ENCODE assay signal across 28 mouse cellular contexts in genomic region chr12:96141748-96142147, GRCm38 (mm10).
DNase-seq lines count a peak whose midpoint lies in the region; ATAC-seq lines count a peak whose summit lies in the region.
"Had no signal": no experiment of that assay in that cellular context is flagged by ENCODE, and none has a peak within 500 bp of the region (broad histone marks: within the 10 kb centered on the region; RNA-seq: fewer than 3 reads in every experiment).

No protein-coding gene starts in this region.

- no peak overlapping the region for H3K9ac ChIP-seq in forebrain, embryonic 12.5 days
- H3K9ac ChIP-seq in forebrain, embryonic 16.5 days (replicated peaks; ENCODE audit: low read depth, low read length) = no peak overlapping the region
- H3K9ac ChIP-seq: embryonic facial prominence, embryonic 12.5 days; forebrain, embryonic 13.5 days; heart, embryonic 13.5 days; hindbrain, embryonic 14.5 days had no signal

- H3K27me3 ChIP-seq in forebrain, embryonic 12.5 days = no peaks in the 10 kb centered on the region
- no peaks in the 10 kb centered on the region for H3K27me3 ChIP-seq in forebrain, embryonic 16.5 days (replicated peaks; ENCODE audit: control insufficient read depth, insufficient read depth, low read length)
- H3K27me3 ChIP-seq: embryonic facial prominence, embryonic 12.5 days; forebrain, embryonic 13.5 days; heart, embryonic 13.5 days had no signal

- peak; percentile 2 for DNase-seq in cerebellum, adult 11-12 months
- no peak for DNase-seq in cerebellum, adult 9-11 months
- peak; percentile 3 for DNase-seq in brain, adult 2 months (ENCODE audit: low read depth, low spot score)
- no peak for DNase-seq in right cerebral cortex, postnatal 25 days
- DNase-seq: adrenal gland, adult 8-10 months; adrenal gland, postnatal 25 days; cerebellum, adult 11 months; cerebellum, adult 8-10 months; cerebellum, postnatal 25 days; embryo, embryonic 11 days; gastrocnemius, postnatal 10 days; gastrocnemius, postnatal 36 days; heart, adult 2 months; heart, postnatal 14 days; heart, postnatal 4 days; kidney, adult 18-20 months had no signal

- no peaks in the 10 kb centered on the region for H3K36me3 ChIP-seq in forebrain, embryonic 12.5 days (replicated peaks)
- no peaks in the 10 kb centered on the region for H3K36me3 ChIP-seq in forebrain, embryonic 16.5 days (ENCODE audit: control insufficient read depth, insufficient read depth)
- H3K36me3 ChIP-seq: embryonic facial prominence, embryonic 12.5 days; heart, embryonic 10.5 days; heart, embryonic 13.5 days had no signal

- H3K9me3 ChIP-seq in forebrain, embryonic 12.5 days = no peaks in the 10 kb centered on the region
- H3K9me3 ChIP-seq in forebrain, embryonic 16.5 days (ENCODE audit: control insufficient read depth, low read length) = no peaks in the 10 kb centered on the region
- H3K9me3 ChIP-seq: embryonic facial prominence, embryonic 12.5 days; forebrain, embryonic 13.5 days; heart, embryonic 10.5 days; heart, embryonic 13.5 days had no signal

- H3K4me3 ChIP-seq in forebrain, embryonic 12.5 days (replicated peaks) = no peak overlapping the region
- no peak overlapping the region for H3K4me3 ChIP-seq in forebrain, embryonic 16.5 days (replicated peaks; ENCODE audit: low read length)
- H3K4me3 ChIP-seq: embryonic facial prominence, embryonic 12.5 days; erythroblast, embryonic 14.5 days; forebrain, embryonic 13.5 days; heart, adult 2 months; heart, embryonic 10.5 days; heart, embryonic 13.5 days had no signal

- ATAC-seq in forebrain, embryonic 12.5 days (ENCODE audit: low FRiP score) = peak; percentile 55; the same call in 1 of the 2 replicates
- ATAC-seq in forebrain, embryonic 16.5 days = no peak
- ATAC-seq: activated CD4-positive, CD25-positive, alpha-beta regulatory T cell, adult 4 months; forebrain, embryonic 13.5 days; hindbrain, postnatal 0 days; inflammation-experienced regulatory T-cells, adult 6 months; intestine, embryonic 16.5 days had no signal

- 31% methylated on average over 2 of the region's 2 CpGs for WGBS in forebrain, embryonic 12.5 days
- WGBS in forebrain, embryonic 16.5 days = 19% methylated on average over 2 of the region's 2 CpGs

- no peak overlapping the region for H3K27ac ChIP-seq in forebrain, embryonic 12.5 days
- H3K27ac ChIP-seq in forebrain, embryonic 16.5 days (ENCODE audit: low read length) = no peak overlapping the region
- H3K27ac ChIP-seq: embryonic facial prominence, embryonic 12.5 days; forebrain, embryonic 13.5 days; heart, adult 2 months; heart, embryonic 10.5 days; heart, embryonic 13.5 days; hindbrain, embryonic 14.5 days; hindbrain, postnatal 0 days had no signal

- no peak overlapping the region for H3K4me2 ChIP-seq in forebrain, embryonic 12.5 days
- no peak overlapping the region for H3K4me2 ChIP-seq in forebrain, embryonic 16.5 days (ENCODE audit: low read length)
- H3K4me2 ChIP-seq: embryonic facial prominence, embryonic 12.5 days; forebrain, embryonic 13.5 days; heart, embryonic 13.5 days; hindbrain, embryonic 14.5 days had no signal

- no peaks in the 10 kb centered on the region for H3K4me1 ChIP-seq in forebrain, embryonic 12.5 days
- H3K4me1 ChIP-seq in forebrain, embryonic 16.5 days (replicated peaks; ENCODE audit: control insufficient read depth, insufficient read depth, low read length) = no peaks in the 10 kb centered on the region
- H3K4me1 ChIP-seq: embryonic facial prominence, embryonic 12.5 days; forebrain, embryonic 13.5 days; heart, embryonic 10.5 days; heart, embryonic 13.5 days had no signal

Comparison
In these comparisons a context has a peak if more than half of its experiments do, and no peak if none do; other contexts are left out.
1. DNase-seq: peak in cerebellum, adult 11-12 months (single experiment) and brain, adult 2 months (single experiment); none in cerebellum, adult 9-11 months (single experiment) and right cerebral cortex, postnatal 25 days (single experiment).